Mouse (Mus musculus): ENCODE results near the gene Kcnip2.

- TF ChIP-seq EP300 (optimal IDR thresholded peaks at IDR 0.05) (no peak), CTCF (IDR thresholded peaks at IDR 0.05; ENCODE audit: low read depth) (no peak)
These were observed 40.4 kb downstream of the Kcnip2 start for GRCm38 (mm10) chr19:45775486-45775885.

Measured in stomach, postnatal 0 days (tissue).